Mouse (Mus musculus) heart, adult 9 months (tissue): ENCODE measurements around the gene Ergic1.

Experiments
- DNase-seq, 2 experiments: peaks; one replicate each; pipeline ENCODE4 v3.0.0; 2022; ENCODE audit warnings: low spot score in 2 of 2

The Ergic1 gene

GRCm38 (mm10) chr17:26537722-26538471 is 23.4 kb upstream of the Ergic1 start:
- DNase-seq, result no peak

DNA sequence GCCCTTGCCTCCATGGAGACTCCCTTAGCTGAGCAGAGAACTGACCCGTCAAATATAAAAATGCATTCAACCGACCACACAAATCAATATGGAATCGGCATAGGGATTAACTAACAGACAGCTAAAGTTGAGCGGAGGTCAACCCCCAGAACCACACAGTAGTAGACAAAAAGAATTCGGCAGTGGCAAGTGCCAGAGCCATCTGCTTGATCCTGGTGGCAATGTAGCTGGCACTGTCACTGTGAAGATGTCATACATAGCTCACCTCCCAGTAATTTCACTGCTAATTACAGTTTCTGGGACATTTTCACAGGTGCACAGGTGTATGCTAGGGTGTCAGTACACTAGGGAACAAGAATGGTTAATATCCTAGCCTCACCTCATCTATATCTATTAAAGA is 21.2 kb upstream of the Ergic1 start:
- DNase-seq, result no peak

- DNase-seq, result no peak
Observed at GRCm38 (mm10) chr17:26544319-26544963, 16.8 kb upstream of the Ergic1 start.

- DNase-seq, result peak; percentile 86 to 92
Observed at GRCm38 (mm10) chr17:26547771-26548170, 13.5 kb upstream of the Ergic1 start.

GRCm38 (mm10) chr17:26548566-26548965 is 12.7 kb upstream of the Ergic1 start:
- no peak for DNase-seq

DNA sequence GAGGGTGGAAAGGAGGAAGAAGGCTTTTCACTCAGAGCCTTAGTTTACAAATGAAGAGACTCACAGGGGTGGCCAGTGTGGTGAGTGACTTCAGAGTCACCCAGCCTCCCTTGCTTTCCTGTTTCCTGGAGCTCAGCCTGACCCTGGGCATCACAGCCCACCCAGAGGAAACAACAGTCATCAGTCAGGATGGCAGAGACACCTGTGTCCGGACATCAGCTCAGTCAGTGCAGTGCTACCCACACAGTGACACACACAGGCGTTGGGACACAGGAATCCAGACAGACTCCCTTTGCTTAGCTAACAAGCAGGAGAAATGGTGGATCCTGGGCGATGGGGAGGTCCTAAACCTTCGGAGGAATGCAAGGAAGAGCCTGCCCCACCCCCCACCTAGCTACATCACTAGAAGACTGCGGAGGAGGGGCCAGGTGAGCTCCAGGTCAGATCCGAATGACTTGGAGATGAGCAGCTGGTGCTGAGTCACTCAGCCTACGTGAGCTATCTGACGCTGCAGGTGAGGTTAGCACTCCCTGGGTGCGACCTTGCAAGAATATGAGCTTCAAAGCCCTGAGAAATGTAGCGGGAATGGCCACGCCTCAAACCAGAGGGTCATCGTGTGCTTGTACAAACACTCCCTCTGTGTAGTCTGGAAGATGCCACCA is 12.0 kb upstream of the Ergic1 start:
- DNase-seq, result no peak

- DNase-seq, result no peak
Observed at GRCm38 (mm10) chr17:26551104-26551503, 10.2 kb upstream of the Ergic1 start.

DNA sequence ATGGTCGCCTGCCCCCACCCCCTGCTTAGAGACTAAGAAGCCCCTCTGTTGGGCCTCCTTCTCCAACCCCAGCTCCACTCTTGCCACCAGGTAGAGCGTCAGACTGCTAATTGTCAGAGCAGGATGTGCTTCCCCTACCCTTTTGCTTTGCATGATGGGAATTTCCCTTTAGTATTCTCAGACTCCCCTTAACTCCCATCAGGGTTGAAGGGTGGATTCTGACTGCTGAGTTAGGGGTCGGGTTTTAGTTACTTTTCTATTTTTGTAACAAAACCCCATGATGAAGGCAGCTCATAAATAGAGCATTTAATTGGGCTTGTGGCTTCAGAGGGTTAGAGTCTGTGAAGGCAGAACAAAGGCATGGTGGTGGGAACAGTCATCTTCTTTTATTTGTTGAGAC is 8.3 kb upstream of the Ergic1 start:
- DNase-seq, result no peak

- no peak for DNase-seq
Observed at GRCm38 (mm10) chr17:26560526-26561289, 581 bp upstream of the Ergic1 start.

DNA sequence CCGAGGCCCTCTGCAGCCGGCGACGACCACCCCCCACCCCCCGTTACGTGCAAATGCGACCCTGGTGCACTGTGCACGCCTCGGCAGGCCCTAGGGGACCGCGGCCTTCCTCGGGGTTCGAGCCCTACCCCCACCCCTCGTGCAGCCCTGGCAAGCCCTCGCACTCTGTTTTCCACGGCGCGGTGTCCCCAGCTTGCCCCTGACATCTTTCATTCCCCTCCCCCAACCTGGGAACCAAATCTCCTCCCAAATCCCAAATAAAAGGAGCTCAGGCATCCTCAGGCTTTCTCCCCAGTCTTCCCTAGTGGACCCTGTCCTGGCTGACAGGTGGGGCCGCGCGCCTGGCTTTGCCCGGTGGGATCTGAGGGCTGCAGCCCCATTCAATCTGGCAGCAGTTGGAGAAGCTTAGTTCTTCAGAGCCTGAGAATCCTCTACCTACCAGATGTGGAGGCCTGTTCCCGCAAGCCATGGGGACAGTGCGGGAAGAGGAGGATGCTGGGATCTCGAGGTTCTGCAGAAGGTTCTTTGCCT is 427 bp downstream of the Ergic1 start, which contains the start of gene Dusp1:
Gene Dusp1 (minus strand): TSS at position 478 of the 531 bp plus-strand sequence.
- no peak for DNase-seq

GRCm38 (mm10) chr17:26562292-26562691 is 1.0 kb downstream of the Ergic1 start:
- DNase-seq, result no peak

DNA sequence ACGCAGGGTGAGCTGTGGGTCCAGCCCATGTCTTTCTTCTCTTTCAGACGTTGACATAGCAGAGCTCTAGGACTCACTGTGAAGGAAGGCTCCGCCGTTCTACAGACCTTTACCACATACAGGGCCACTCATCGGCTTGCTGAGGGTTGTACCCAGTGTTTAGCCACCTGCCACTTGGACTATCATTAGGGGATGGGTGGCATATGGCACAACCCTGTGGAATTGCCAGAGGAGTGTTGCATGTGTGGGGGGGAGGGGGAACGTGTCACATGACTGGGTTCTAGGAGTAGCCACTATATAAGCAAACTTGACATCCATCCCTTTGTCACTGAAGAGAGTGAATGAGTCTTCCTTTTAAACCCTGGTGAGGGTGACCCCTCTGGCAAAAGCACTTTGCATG is 2.2 kb downstream of the Ergic1 start:
- no peak for DNase-seq

DNA sequence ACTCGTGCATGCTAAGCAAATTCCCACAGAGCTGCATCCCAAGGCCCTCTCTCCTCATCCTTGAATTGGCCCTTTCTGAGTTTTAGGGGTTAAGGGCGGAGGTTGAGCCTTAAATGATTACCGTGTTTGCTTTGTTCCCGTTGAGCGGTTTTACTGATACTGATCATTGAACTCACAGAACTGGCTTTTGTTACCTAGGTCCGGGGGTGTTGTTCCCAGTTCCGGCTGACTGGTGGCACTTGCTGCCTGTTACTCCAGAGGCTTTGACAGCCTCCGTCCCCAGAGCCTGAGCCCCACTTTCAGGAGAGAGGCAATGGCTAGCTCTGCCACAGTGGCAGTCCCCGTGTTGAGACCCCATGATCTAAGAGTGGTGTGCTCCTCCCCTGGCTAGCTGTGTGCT is 3.1 kb downstream of the Ergic1 start:
- DNase-seq, result no peak

GRCm38 (mm10) chr17:26567142-26567817 is 6.0 kb downstream of the Ergic1 start:
- DNase-seq, result no peak

GRCm38 (mm10) chr17:26567818-26568173 is 6.5 kb downstream of the Ergic1 start:
- DNase-seq, result no peak

GRCm38 (mm10) chr17:26569594-26570350 is 8.5 kb downstream of the Ergic1 start:
- no peak for DNase-seq

- peak in 1 of 2 experiments; percentile 43 for DNase-seq
Observed at GRCm38 (mm10) chr17:26570651-26571118, 9.4 kb downstream of the Ergic1 start.

- DNase-seq, result peak; percentile 77 to 84
Observed at GRCm38 (mm10) chr17:26571377-26571776, 10.1 kb downstream of the Ergic1 start.

DNA sequence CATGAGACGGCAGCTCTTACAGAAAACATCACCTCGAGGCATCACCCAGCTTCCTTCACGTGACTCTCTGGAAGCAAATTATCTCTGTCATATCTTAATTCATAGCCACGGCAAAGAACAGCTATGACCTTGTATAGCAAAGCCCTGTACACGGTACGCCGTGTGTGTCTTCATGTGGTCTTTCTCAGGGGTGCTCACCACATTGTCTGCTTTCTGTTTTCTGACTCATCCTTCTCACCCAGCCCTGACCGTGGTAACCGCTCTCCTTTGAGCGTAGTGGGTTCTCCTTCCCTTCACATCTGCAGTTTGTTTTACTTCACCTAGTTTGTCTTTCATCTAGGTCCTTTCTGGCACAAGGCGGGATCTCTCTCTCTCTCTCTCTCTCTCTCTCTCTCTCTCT is 11.0 kb downstream of the Ergic1 start:
- DNase-seq, result no peak

- DNase-seq, result peak; percentile 70
Observed at GRCm38 (mm10) chr17:26574118-26574517, 12.8 kb downstream of the Ergic1 start.
